Mouse (Mus musculus): Measurements from ENCODE around the gene Olfr1382. TPM values are rescaled to one million over a fixed set of nuclear protein-coding genes. Genes with fewer than 3 reads are reported as not detected.

Olfr1382 gene
- polyA plus RNA-seq (2012; rRNA removed) = not detected in 2 replicates

GRCm38 (mm10) chr11:49527947-49528346 lies at the start of gene Olfr1382:
Olfr1382 (plus strand) TSS chr11:49528247.

GRCm38 (mm10) chr11:49488770-49489169 lies 39.3 kb upstream of the Olfr1382 start, which contains the start of gene Olfr1385:
Olfr1385 (plus strand) TSS chr11:49489070.

GRCm38 (mm10) chr11:49519348-49519747 lies 8.7 kb upstream of the Olfr1382 start, which contains the start of gene Olfr1383:
Olfr1383 (plus strand) TSS chr11:49519648.

GRCm38 (mm10) chr11:49543149-49543548 lies 15.1 kb downstream of the Olfr1382 start, which contains the start of gene Olfr1381:
Olfr1381 (plus strand) TSS chr11:49543449.

GRCm38 (mm10) chr11:49556578-49556977 lies 28.5 kb downstream of the Olfr1382 start, which contains the start of gene Olfr1380:
Olfr1380 (plus strand) TSS chr11:49556878.

Other genes with a start within 250 kb of the Olfr1382 start
- gene Olfr1393, start 249.9 kb upstream of the Olfr1382 start, polyA plus RNA-seq (2012; rRNA removed) = 0.20 and 0.21 TPM in 2 replicates
- gene Olfr1392, start 243.0 kb upstream of the Olfr1382 start, polyA plus RNA-seq (2012; rRNA removed) = 0.18 and 0.40 TPM in 2 replicates
- gene Olfr10, start 223.5 kb upstream of the Olfr1382 start, polyA plus RNA-seq (2012; rRNA removed) = 0.01 TPM in 1 of 2 replicates, not detected in the other
- gene Olfr1391, start 205.5 kb upstream of the Olfr1382 start, polyA plus RNA-seq (2012; rRNA removed) = not detected in 2 replicates
- not detected in 2 replicates for gene Olfr1390, start 193.1 kb upstream of the Olfr1382 start, polyA plus RNA-seq (2012; rRNA removed)
- not detected in 2 replicates for gene Olfr1389, start 105.2 kb upstream of the Olfr1382 start, polyA plus RNA-seq (2012; rRNA removed)
- gene Olfr1388, start 91.6 kb upstream of the Olfr1382 start, polyA plus RNA-seq (2012; rRNA removed) = 0.13 and 0.16 TPM in 2 replicates
- not detected in 2 replicates for gene Olfr1387, start 72.9 kb upstream of the Olfr1382 start, polyA plus RNA-seq (2012; rRNA removed)
- not detected in 2 replicates for gene Olfr1386, start 63.2 kb upstream of the Olfr1382 start, polyA plus RNA-seq (2012; rRNA removed)
- not detected in 2 replicates for gene Olfr1385, start 39.2 kb upstream of the Olfr1382 start, polyA plus RNA-seq (2012; rRNA removed)
- gene Olfr1384, start 21.5 kb upstream of the Olfr1382 start, polyA plus RNA-seq (2012; rRNA removed) = not detected in 2 replicates
- not detected in 2 replicates for gene Olfr1383, start 8.6 kb upstream of the Olfr1382 start, polyA plus RNA-seq (2012; rRNA removed)
- gene Olfr1381, start 15.2 kb downstream of the Olfr1382 start, polyA plus RNA-seq (2012; rRNA removed) = not detected in 2 replicates
- gene Olfr1380, start 28.6 kb downstream of the Olfr1382 start, polyA plus RNA-seq (2012; rRNA removed) = not detected in 2 replicates
- 2.2 and 3.3 TPM in 2 replicates for gene Flt4, start 81.0 kb downstream of the Olfr1382 start, polyA plus RNA-seq (2012; rRNA removed)
- gene Scgb3a1, start 135.4 kb downstream of the Olfr1382 start, polyA plus RNA-seq (2012; rRNA removed) = 0.14 and 0.19 TPM in 2 replicates
- gene Cnot6, start 184.5 kb downstream of the Olfr1382 start, polyA plus RNA-seq (2012; rRNA removed) = 67.6 and 79.4 TPM in 2 replicates

Measured in central nervous system, embryonic 14 days (tissue).